Mouse (Mus musculus): ENCODE measurements around the gene Chid1.

DNA sequence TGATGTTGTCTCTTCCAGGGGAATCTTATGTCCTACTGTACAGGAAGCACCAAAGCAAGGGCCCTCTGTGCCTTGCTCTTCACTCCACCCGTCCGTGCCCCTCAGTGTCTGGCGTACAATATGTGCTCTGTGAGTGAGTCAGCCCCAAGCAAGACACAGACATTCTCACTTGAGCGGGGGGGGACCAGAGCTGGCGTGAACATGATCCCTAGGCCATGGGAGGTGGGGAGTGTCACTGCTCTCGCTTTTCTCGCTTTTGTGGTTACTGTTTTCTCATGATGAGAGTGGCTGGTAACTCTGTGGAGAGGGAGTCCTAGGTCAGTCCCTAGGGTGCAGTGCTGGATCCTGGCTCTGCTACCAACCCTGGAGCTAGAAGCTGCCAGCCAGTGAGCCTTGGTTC lies 24.9 kb upstream of the Chid1 start:
- TF ChIP-seq CTCF (IDR thresholded peaks at IDR 0.05; ENCODE audit: low read depth, low read length) (no peak), GATA1 (IDR thresholded peaks at IDR 0.05; ENCODE audit: borderline replicate concordance, low read length) (no peak)

All from G1E (cell line).